Mouse (Mus musculus) heart, adult 2 months (tissue): ENCODE measurements around the gene Supt4a. TPM values are rescaled to one million over a fixed set of nuclear protein-coding genes. Genes with fewer than 3 reads are reported as not detected.

ENCODE experiments used
- DNase-seq, 2 experiments: peaks; one replicate each; pipeline ENCODE4 v3.0.0; 2021
- H3K27ac ChIP-seq: fragments of 200-600 bp; 2 replicates; pipeline ENCODE4 v1.8.1; 2022
- H3K27me3 ChIP-seq: fragments of 200-500 bp; 2 replicates; pipeline ENCODE4 v1.6.1; 2012; ENCODE audit warnings: mild to moderate bottlenecking, low read length, inconsistent platforms, mixed read lengths; ENCODE audit not compliant: control insufficient read depth, insufficient read depth
- H3K36me3 ChIP-seq: fragments of 200-500 bp; 2 replicates; pipeline ENCODE4 v1.6.1; 2012; ENCODE audit warnings: low read length, inconsistent platforms; ENCODE audit not compliant: control insufficient read depth, insufficient read depth
- H3K4me1 ChIP-seq: fragments of 200-500 bp; 2 replicates; pipeline ENCODE4 v1.6.1; 2011; ENCODE audit warnings: low read length; ENCODE audit not compliant: control insufficient read depth, insufficient read depth
- H3K4me3 ChIP-seq: fragments of 200-600 bp; 2 replicates; pipeline ENCODE4 v1.8.1; 2022
- H3K79me2 ChIP-seq: fragments of 200-500 bp; replicated peaks from 2 replicates; pipeline ENCODE4 v1.6.1; 2012; ENCODE audit warnings: mild to moderate bottlenecking, inconsistent platforms, low read length, moderate library complexity, mixed read lengths; ENCODE audit not compliant: control insufficient read depth, insufficient read depth
- H3K9ac ChIP-seq: fragments of 200-500 bp; 2 replicates; pipeline ENCODE4 v1.6.1; 2012; ENCODE audit warnings: low read depth, mild to moderate bottlenecking, control low read depth, inconsistent platforms, low read length, mixed read lengths
- CTCF ChIP-seq: fragments of 200-600 bp; IDR thresholded peaks from 2 replicates; pipeline ENCODE4 v1.8.1; 2022; ENCODE audit warnings: antibody characterized with exemption, mild to moderate bottlenecking, moderate library complexity
- EP300 ChIP-seq: fragments of 200-500 bp; IDR thresholded peaks from 2 replicates; pipeline ENCODE4 v1.6.1; 2011; ENCODE audit warnings: low read depth, low read length, control low read depth; ENCODE audit not compliant: insufficient read depth
- POLR2A ChIP-seq: fragments of 200-500 bp; IDR thresholded peaks from 2 replicates; pipeline ENCODE4 v1.6.1; 2011; ENCODE audit warnings: mild to moderate bottlenecking, low read depth, low read length, control low read depth; ENCODE audit not compliant: insufficient read depth
- WGBS: fragments of 180-500 bp; shearing (Covaris S2); methylation state at CpG from one replicate; pipeline ENCODE4 v1.1.7; 2018; 5-methylcytosine and 5-hydroxymethylcytosine counted together
- intact Hi-C: fragments of 180-260 bp; cut with DNase I; formaldehyde crosslinking; loops from one replicate; pipeline ENCODE4 v1.15.1; 2025
- microRNA-seq, 2 experiments: library from miRNA; unstranded; fragments of <30 nt; microRNA quantifications; one replicate each; pipeline ENCODE4 v1.2.0; 2021
- polyA plus RNA-seq: library from polyadenylated mRNA; depleted of rRNA; stranded (reverse); fragments of >200 nt; gene quantifications from 2 replicates; pipeline ENCODE4 v1.2.3, GENCODE M21; 2012; rRNA removed
- total RNA-seq, 2 experiments: library from RNA; stranded (reverse); gene quantifications; 2 replicates each; pipeline ENCODE4 v1.2.3; 2021

Gene Supt4a
- total and polyA plus RNA-seq, 3 experiments: 41.4 to 47.5 (median 44.6) TPM

DNA sequence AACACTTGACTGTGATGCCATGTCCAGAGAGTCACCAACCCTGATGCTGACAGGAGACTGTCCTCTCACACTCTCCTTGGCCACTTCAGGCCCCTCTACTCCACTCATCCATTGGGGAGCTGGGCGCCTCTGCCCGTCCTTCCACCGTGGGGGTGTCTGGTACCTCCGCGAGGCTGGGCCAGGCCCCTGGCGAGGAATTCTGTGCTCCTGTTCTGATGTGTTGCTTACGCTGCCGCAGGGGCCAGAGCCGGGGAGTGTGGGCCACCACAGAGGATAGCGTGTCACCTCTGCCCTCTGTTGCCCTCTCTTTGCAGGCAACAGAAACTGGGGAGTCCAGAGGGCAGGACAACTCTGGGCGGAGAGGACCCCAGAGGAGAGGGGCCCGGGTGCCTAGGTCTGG is 41.6 kb downstream of the Supt4a start:
- H3K27ac ChIP-seq: no peak overlapping the region
- H3K79me2 ChIP-seq: no peaks in the 10 kb centered on the region
- no peaks in the 10 kb centered on the region for H3K36me3 ChIP-seq
- no peak overlapping the region for H3K9ac ChIP-seq
- peaks cover 1% of the 10 kb centered on the region; the same call in 1 of the 2 replicates for H3K27me3 ChIP-seq
- no peaks in the 10 kb centered on the region for H3K4me1 ChIP-seq
- H3K4me3 ChIP-seq: no peak overlapping the region
- TF ChIP-seq CTCF (no peak), POLR2A (no peak), EP300 (no peak)
- 38% methylated on average over 12 of the region's 12 CpGs for WGBS
- no peak for DNase-seq
- intact Hi-C loops: no loop called here

DNA sequence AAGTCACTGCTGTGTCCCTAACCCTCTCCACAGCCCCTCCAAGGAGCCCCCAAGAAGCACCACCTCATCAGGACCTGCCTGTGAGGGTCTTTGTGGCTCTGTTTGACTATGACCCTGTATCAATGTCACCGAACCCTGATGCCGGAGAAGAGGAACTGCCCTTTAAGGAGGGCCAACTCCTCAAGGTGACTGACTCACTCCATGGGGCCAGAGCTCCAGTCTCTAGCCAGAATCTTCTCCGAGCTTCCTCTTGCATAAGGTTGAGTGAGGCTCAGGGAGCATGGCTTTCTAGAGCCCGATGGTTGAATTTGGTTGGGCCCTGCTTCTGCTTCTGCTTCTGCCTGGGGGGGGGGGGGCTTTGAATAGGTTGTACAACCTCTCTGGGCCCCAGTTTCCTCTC is 42.0 kb downstream of the Supt4a start:
- DNase-seq: no peak
- WGBS: 77% methylated on average over 4 of the region's 4 CpGs
- no peaks in the 10 kb centered on the region for H3K79me2 ChIP-seq
- H3K27me3 ChIP-seq: peaks cover 1% of the 10 kb centered on the region; the same call in 1 of the 2 replicates
- intact Hi-C loops: no loop called here
- no peak overlapping the region for H3K4me3 ChIP-seq
- H3K27ac ChIP-seq: no peak overlapping the region
- no peaks in the 10 kb centered on the region for H3K4me1 ChIP-seq
- no peak for TF ChIP-seq EP300
- TF ChIP-seq POLR2A: no peak
- TF ChIP-seq CTCF: no peak
- no peak overlapping the region for H3K9ac ChIP-seq
- H3K36me3 ChIP-seq: no peaks in the 10 kb centered on the region

DNA sequence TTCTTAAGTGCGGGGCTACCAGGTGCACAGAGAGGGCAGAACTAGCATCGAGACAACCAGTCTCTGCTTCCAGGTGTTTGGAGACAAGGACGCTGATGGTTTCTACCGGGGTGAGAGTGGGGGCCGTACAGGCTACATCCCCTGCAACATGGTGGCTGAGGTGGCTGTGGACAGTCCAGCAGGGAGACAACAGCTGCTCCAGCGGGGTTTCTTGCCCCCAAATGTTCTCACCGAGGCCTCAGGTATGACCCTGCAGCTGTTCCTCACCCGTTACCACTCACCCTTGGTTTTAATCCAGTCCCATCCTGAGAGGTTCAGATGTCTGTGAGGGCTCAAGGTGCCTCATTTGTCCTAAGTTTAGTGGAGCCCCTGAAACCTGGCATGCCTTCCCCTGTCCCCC is 42.8 kb downstream of the Supt4a start:
- Histone ChIP-seq H3K79me2 (no peaks in the 10 kb centered on the region), H3K9ac (no peak overlapping the region), H3K27ac (no peak overlapping the region), H3K4me1 (no peaks in the 10 kb centered on the region), H3K36me3 (no peaks in the 10 kb centered on the region), H3K4me3 (no peak overlapping the region), H3K27me3 (peaks cover 1% of the 10 kb centered on the region; the same call in 1 of the 2 replicates)
- DNase-seq: no peak
- 73% methylated on average over 8 of the region's 8 CpGs for WGBS
- intact Hi-C loops: no loop called here
- TF ChIP-seq CTCF: no peak
- no peak for TF ChIP-seq POLR2A
- TF ChIP-seq EP300: no peak

DNA sequence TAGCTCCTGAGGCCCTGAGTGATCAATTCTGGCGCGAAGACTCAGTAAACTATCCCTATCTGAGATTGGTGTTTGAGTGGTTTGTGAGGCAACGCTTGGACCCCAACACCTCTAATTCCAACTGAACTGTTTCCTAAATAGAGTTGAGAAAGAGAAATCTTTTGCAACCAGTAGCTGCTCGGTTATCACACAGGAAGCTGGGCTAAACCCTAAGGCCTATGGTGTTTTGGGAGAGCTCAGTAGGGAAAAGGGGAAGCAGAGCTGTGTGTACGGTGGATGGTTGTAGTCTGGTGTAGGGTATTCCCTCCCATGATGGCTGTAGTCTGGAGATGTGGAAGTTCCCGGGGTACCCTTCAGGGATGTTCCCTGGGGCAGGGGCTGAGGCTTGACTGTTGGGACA is 52.7 kb downstream of the Supt4a start:
- H3K4me3 ChIP-seq: no peak overlapping the region
- no peak overlapping the region for H3K9ac ChIP-seq
- no peaks in the 10 kb centered on the region for H3K4me1 ChIP-seq
- TF ChIP-seq EP300: no peak
- no peak for TF ChIP-seq CTCF
- no peak for TF ChIP-seq POLR2A
- H3K79me2 ChIP-seq: no peaks in the 10 kb centered on the region
- H3K36me3 ChIP-seq: no peaks in the 10 kb centered on the region
- intact Hi-C loops: no loop called here
- WGBS: 73% methylated on average over 6 of the region's 6 CpGs
- H3K27me3 ChIP-seq: no peaks in the 10 kb centered on the region
- DNase-seq: no peak
- no peak overlapping the region for H3K27ac ChIP-seq

Small RNAs within 50 kb of the gene (microRNA-seq; reads per million reads assigned to microRNA genes)
- gene Mir142 (0 reads per million in 2 experiments), gene Mir142b (0 reads per million in 2 experiments)

Other genes starting within 250 kb of the Supt4a start
- not detected for gene Gm11492, start 170.9 kb upstream of the Supt4a start, total RNA-seq
- gene Gm11492, start 170.9 kb upstream of the Supt4a start, polyA plus RNA-seq: 0.04 TPM in 1 of 2 replicates, not detected in the other
- 10 to 100 TPM; 36.7 to 38.6 TPM for gene Sept4, start 168.6 kb upstream of the Supt4a start, total RNA-seq
- 39.9 and 54.4 TPM in 2 replicates for gene Sept4, start 168.6 kb upstream of the Supt4a start, polyA plus RNA-seq
- gene Mtmr4, start 145.4 kb upstream of the Supt4a start, total RNA-seq: 10 to 100 TPM; 24.7 to 27.8 TPM
- 7.9 and 19.0 TPM in 2 replicates for gene Mtmr4, start 145.4 kb upstream of the Supt4a start, polyA plus RNA-seq
- under 1 TPM in 1 of 2 experiments, not detected in 1; 0.05 TPM for gene Hsf5, start 120.4 kb upstream of the Supt4a start, total RNA-seq
- gene Hsf5, start 120.4 kb upstream of the Supt4a start, polyA plus RNA-seq: 0.02 and 0.06 TPM in 2 replicates
- gene Rnf43, start 74.8 kb upstream of the Supt4a start, total RNA-seq: under 1 TPM; 0.42 to 0.45 TPM
- 0.15 and 0.31 TPM in 2 replicates for gene Rnf43, start 74.8 kb upstream of the Supt4a start, polyA plus RNA-seq
- not detected for gene Tspoap1, start 23.0 kb downstream of the Supt4a start, total RNA-seq
- gene Tspoap1, start 23.0 kb downstream of the Supt4a start, polyA plus RNA-seq: 0.09 and 0.66 TPM in 2 replicates
- not detected for gene Mpo, start 56.0 kb downstream of the Supt4a start, total RNA-seq
- 0.10 TPM in 1 of 2 replicates, not detected in the other for gene Mpo, start 56.0 kb downstream of the Supt4a start, polyA plus RNA-seq
- not detected for gene Lpo, start 90.7 kb downstream of the Supt4a start, total RNA-seq
- gene Lpo, start 90.7 kb downstream of the Supt4a start, polyA plus RNA-seq: 0.04 TPM in 1 of 2 replicates, not detected in the other
- gene Mks1, start 115.7 kb downstream of the Supt4a start, total RNA-seq: 1 to 10 TPM; 2.2 to 2.9 TPM
- 4.6 and 5.4 TPM in 2 replicates for gene Mks1, start 115.7 kb downstream of the Supt4a start, polyA plus RNA-seq
- gene Epx, start 138.0 kb downstream of the Supt4a start, total RNA-seq: not detected
- gene Epx, start 138.0 kb downstream of the Supt4a start, polyA plus RNA-seq: not detected in 2 replicates
- not detected for gene Olfr462, start 154.7 kb downstream of the Supt4a start, total RNA-seq
- not detected in 2 replicates for gene Olfr462, start 154.7 kb downstream of the Supt4a start, polyA plus RNA-seq
- not detected for gene Olfr463, start 159.8 kb downstream of the Supt4a start, total RNA-seq
- not detected in 2 replicates for gene Olfr463, start 159.8 kb downstream of the Supt4a start, polyA plus RNA-seq
- not detected for gene Olfr464, start 183.4 kb downstream of the Supt4a start, total RNA-seq
- gene Olfr464, start 183.4 kb downstream of the Supt4a start, polyA plus RNA-seq: not detected in 2 replicates
- 100 to 1,000 TPM; 361 to 396 TPM for gene Dynll2, start 250.0 kb downstream of the Supt4a start, total RNA-seq
- gene Dynll2, start 250.0 kb downstream of the Supt4a start, polyA plus RNA-seq: 225 and 357 TPM in 2 replicates